Mouse (Mus musculus) B cell, adult 2 months (primary cell): ENCODE results near the gene Katnb1.
A peak's percentile ranks its signal among the peaks of the same experiment; 100 is the strongest.

Experiments used
- DNase-seq, 2 experiments: peaks; one replicate each; pipeline ENCODE4 v3.0.0; 2022

Gene Katnb1

GRCm38 (mm10) chr8:95141026-95141425 is 60.0 kb downstream of the Katnb1 start:
- peak in 1 of 2 experiments; percentile 24 for DNase-seq

DNA sequence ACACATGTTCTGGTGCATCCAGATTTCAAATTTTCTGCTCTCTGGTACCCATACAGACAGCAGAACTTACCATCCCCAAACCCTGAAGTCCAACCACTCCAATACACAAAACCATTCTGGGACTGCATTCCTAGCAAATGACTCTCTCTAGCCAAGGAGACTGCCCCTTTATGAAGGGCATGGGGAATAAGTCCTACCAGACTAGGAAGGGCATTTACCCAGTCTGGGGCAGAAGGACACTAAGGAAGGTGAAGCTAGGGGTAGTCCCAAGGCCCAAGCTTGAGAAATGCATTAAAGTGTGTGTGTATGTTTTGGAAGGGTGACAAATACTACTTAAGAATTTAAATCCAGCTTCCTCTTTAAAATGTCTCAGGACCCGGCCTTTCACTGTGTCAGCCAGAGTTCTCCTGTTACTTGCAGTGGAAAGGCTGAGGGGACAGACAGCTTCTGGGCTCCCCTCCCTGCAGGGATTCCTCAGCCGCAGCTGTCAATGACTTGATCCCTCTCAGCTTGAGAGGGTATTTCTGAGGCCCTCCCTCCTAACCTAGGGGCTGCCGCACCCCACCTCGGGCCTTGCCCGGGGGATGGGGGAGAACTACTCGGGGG is 60.6 kb downstream of the Katnb1 start:
- DNase-seq = no peak

- peak; percentile 49 to 51 for DNase-seq
Observed at GRCm38 (mm10) chr8:95142075-95142831, 61.3 kb downstream of the Katnb1 start.

DNA sequence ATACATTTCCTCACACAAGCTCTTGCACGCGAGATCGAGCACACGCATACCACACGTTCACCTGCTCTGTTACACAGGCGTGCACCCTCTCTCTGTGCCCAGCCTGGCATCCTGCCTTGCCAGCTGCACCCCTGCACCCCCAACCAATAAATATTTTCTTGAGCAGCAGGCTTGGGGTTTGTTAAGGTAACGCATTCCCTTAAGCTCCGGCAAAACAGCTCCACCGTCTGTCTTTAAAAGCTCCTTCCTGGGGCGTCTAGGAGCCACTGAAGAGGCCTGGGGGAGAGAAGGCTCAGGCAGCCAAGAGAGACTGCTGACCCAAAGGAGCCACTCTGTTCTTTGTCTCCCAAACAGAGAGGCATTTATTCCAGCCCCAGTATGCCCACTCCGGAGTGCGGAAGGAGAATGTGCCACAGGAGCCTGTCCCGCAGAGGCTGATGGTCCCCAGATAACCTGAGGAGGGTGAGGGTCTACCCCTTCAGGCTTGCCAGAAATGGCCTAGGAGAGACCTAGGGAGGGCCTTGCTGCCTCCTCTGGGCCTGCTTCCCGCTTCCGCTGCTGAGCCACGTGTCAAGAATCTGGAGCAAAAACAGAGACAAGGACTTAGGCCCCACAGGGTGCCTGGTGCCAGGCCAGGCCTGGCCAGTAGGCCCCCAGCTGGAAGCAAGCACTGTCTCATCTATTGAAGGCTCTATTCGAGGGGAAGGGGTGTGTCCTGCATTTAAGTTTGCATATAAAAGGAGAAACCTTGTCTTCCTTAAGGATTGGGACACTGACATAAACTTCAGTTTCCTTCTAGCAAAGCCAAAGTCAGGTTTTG is 62.2 kb downstream of the Katnb1 start:
- DNase-seq = no peak

DNA sequence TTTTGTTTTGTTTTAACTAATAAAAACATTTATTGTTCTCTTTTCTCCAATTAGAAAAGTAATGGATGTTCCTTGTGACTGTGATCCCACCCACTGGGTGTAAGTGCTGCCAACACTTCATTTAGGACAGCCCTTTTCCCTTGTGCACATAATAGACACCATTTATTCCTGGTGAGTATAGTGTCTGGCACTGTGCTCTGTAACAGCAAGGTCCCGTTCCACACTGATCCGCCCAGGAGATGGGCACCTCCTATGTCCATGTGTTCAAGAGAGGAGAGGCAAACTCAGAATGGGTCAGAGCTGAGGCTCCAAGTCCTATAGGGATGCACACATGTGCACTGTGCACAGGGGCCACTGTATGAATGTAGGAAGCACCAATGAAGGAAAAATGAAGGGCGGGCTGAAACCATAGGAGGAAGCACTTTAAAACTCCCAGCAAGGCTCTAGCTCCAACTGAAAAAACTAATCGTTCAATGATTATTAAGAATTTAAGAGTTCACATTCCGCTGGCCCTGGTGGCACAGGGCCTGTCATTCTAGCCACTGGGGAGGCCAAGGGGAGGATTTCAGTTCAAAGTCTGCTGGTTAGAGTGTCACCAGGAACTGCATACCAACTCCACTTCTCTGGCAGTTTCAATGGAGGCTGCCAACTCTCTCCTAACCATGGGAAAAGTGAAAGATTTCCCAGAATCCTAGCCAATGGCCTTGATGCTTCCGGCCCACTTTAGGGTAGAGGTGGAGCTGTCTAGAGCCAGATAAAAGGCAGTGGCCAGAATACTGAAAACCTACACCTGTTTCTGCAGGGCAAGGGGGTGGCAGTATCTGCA is 63.0 kb downstream of the Katnb1 start:
- DNase-seq = no peak

- no peak for DNase-seq
Observed at GRCm38 (mm10) chr8:95144631-95145015, 63.6 kb downstream of the Katnb1 start.

- no peak for DNase-seq
Observed at GRCm38 (mm10) chr8:95146044-95146745, 65.2 kb downstream of the Katnb1 start.

- no peak for DNase-seq
Observed at GRCm38 (mm10) chr8:95146846-95147245, 65.9 kb downstream of the Katnb1 start.

GRCm38 (mm10) chr8:95149426-95149825 is 68.4 kb downstream of the Katnb1 start:
- no peak for DNase-seq

GRCm38 (mm10) chr8:95150608-95151007 is 69.6 kb downstream of the Katnb1 start:
- DNase-seq = no peak
